Mouse (Mus musculus): Measurements from ENCODE around the gene Gk5. TPM values are rescaled to one million over a fixed set of nuclear protein-coding genes. Genes with fewer than 3 reads are reported as not detected.

Gk5 gene
- total RNA-seq, 1 experiment: 12.7 TPM

- Histone ChIP-seq H3K4me3 (ENCODE audit: insufficient read depth in 1 of 2, low read depth in 1 of 2, low read length in 2 of 2, poor library complexity in 1 of 2, severe bottlenecking in 1 of 2) (no peak overlapping the region), H3K9ac (ENCODE audit: insufficient read depth, low read depth, low read length, poor library complexity, severe bottlenecking) (no peak overlapping the region), H3K9me3 (ENCODE audit: control insufficient read depth, insufficient read depth, low read depth, low read length) (no peaks in the 10 kb centered on the region), H3K27ac (ENCODE audit: insufficient read depth, low read depth, low read length, poor library complexity, severe bottlenecking) (no peak overlapping the region), H3K4me1 (ENCODE audit: control insufficient read depth in 2 of 2, insufficient read depth in 2 of 2, low read length in 2 of 2, poor library complexity in 1 of 2) (peaks cover 0 to under 1% of the 10 kb centered on the region in 2 experiments; a peak in 1 of 4 replicates), H3K36me3 (ENCODE audit: control insufficient read depth, insufficient read depth, low read length, poor library complexity, severe bottlenecking) (no peaks in the 10 kb centered on the region)
- TF ChIP-seq MAFK (IDR thresholded peaks at IDR 0.05; ENCODE audit: insufficient read depth, low read depth, low read length): no peak
- in situ Hi-C loops (cut with MboI; ENCODE audit: low sequenced_read_pairs in 2 of 2, unreplicated experiment in 2 of 2): no loop called here
- DNase-seq (ENCODE audit: low read depth, low spot score): no peak
Measured at GRCm38 (mm10) chr9:96132956-96133603, 13.9 kb downstream of the Gk5 start.

GRCm38 (mm10) chr9:96134470-96134869 is 15.3 kb downstream of the Gk5 start:
- Histone ChIP-seq H3K36me3 (ENCODE audit: control insufficient read depth, insufficient read depth, low read length, poor library complexity, severe bottlenecking) (no peaks in the 10 kb centered on the region), H3K27ac (ENCODE audit: insufficient read depth, low read depth, low read length, poor library complexity, severe bottlenecking) (no peak overlapping the region), H3K4me1 (ENCODE audit: control insufficient read depth in 2 of 2, insufficient read depth in 2 of 2, low read length in 2 of 2, poor library complexity in 1 of 2) (peaks cover 0 to 5% of the 10 kb centered on the region in 2 experiments; a peak in 1 of 4 replicates), H3K9me3 (ENCODE audit: control insufficient read depth, insufficient read depth, low read depth, low read length) (no peaks in the 10 kb centered on the region), H3K9ac (ENCODE audit: insufficient read depth, low read depth, low read length, poor library complexity, severe bottlenecking) (no peak overlapping the region), H3K4me3 (ENCODE audit: insufficient read depth in 1 of 2, low read depth in 1 of 2, low read length in 2 of 2, poor library complexity in 1 of 2, severe bottlenecking in 1 of 2) (no peak overlapping the region)
- in situ Hi-C loops (cut with MboI; ENCODE audit: low sequenced_read_pairs in 2 of 2, unreplicated experiment in 2 of 2): no loop called here
- DNase-seq (ENCODE audit: low read depth, low spot score): no peak
- no peak for TF ChIP-seq CHD2 (IDR thresholded peaks at IDR 0.05; ENCODE audit: low read depth, low read length)

DNA sequence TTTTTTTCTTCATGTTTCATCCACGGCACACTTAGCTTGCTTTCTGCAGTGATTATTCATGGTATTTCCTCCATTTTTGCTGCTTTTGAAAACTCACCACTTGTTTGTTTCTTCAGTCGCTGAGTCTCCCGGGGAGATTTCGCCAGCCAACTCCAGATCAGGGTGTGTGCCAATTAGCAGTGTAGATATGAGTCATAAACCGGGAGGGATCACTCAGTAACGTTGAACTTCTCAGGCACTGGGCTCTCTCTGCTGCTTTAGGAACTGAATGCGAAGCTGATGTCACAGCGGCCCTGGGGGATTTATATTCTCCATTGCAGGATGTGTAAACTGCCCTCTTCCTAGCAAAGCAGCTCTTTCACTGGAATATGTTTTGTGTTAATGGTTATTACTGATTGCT is 15.8 kb downstream of the Gk5 start:
- no peak overlapping the region for H3K4me3 ChIP-seq (ENCODE audit: insufficient read depth in 1 of 2, low read depth in 1 of 2, low read length in 2 of 2, poor library complexity in 1 of 2, severe bottlenecking in 1 of 2)
- in situ Hi-C loops (cut with MboI; ENCODE audit: low sequenced_read_pairs in 2 of 2, unreplicated experiment in 2 of 2): no loop called here
- H3K36me3 ChIP-seq (ENCODE audit: control insufficient read depth, insufficient read depth, low read length, poor library complexity, severe bottlenecking): no peaks in the 10 kb centered on the region
- peaks cover 0 to 5% of the 10 kb centered on the region in 2 experiments; a peak in 1 of 4 replicates for H3K4me1 ChIP-seq (ENCODE audit: control insufficient read depth in 2 of 2, insufficient read depth in 2 of 2, low read length in 2 of 2, poor library complexity in 1 of 2)
- no peak for DNase-seq (ENCODE audit: low read depth, low spot score)
- no peak overlapping the region for H3K9ac ChIP-seq (ENCODE audit: insufficient read depth, low read depth, low read length, poor library complexity, severe bottlenecking)
- no peaks in the 10 kb centered on the region for H3K9me3 ChIP-seq (ENCODE audit: control insufficient read depth, insufficient read depth, low read depth, low read length)
- no peak for TF ChIP-seq CHD2 (IDR thresholded peaks at IDR 0.05; ENCODE audit: low read depth, low read length)
- no peak for TF ChIP-seq MAFK (IDR thresholded peaks at IDR 0.05; ENCODE audit: insufficient read depth, low read depth, low read length)
- TF ChIP-seq HCFC1 (IDR thresholded peaks at IDR 0.05; ENCODE audit: borderline replicate concordance, insufficient read depth, low read length): no peak
- no peak for TF ChIP-seq ZNF384 (IDR thresholded peaks at IDR 0.05; ENCODE audit: low read depth, low read length)
- TF ChIP-seq ZC3H11A (IDR thresholded peaks at IDR 0.05; ENCODE audit: borderline replicate concordance, low read depth, low read length): no peak
- H3K27ac ChIP-seq (ENCODE audit: insufficient read depth, low read depth, low read length, poor library complexity, severe bottlenecking): no peak overlapping the region

GRCm38 (mm10) chr9:96135461-96135860 is 16.3 kb downstream of the Gk5 start:
- Histone ChIP-seq H3K9me3 (ENCODE audit: control insufficient read depth, insufficient read depth, low read depth, low read length) (no peaks in the 10 kb centered on the region), H3K4me1 (ENCODE audit: control insufficient read depth in 2 of 2, insufficient read depth in 2 of 2, low read length in 2 of 2, poor library complexity in 1 of 2) (peaks cover 0 to 9% of the 10 kb centered on the region in 2 experiments; a peak in 3 of 4 replicates), H3K9ac (ENCODE audit: insufficient read depth, low read depth, low read length, poor library complexity, severe bottlenecking) (no peak overlapping the region), H3K36me3 (ENCODE audit: control insufficient read depth, insufficient read depth, low read length, poor library complexity, severe bottlenecking) (no peaks in the 10 kb centered on the region), H3K27ac (ENCODE audit: insufficient read depth, low read depth, low read length, poor library complexity, severe bottlenecking) (no peak overlapping the region), H3K4me3 (ENCODE audit: insufficient read depth in 1 of 2, low read depth in 1 of 2, low read length in 2 of 2, poor library complexity in 1 of 2, severe bottlenecking in 1 of 2) (no peak overlapping the region)
- DNase-seq (ENCODE audit: low read depth, low spot score): no peak
- in situ Hi-C loops (cut with MboI; ENCODE audit: low sequenced_read_pairs in 2 of 2, unreplicated experiment in 2 of 2): no loop called here
- TF ChIP-seq MAFK (IDR thresholded peaks at IDR 0.05; ENCODE audit: insufficient read depth, low read depth, low read length) (no peak), ZC3H11A (IDR thresholded peaks at IDR 0.05; ENCODE audit: borderline replicate concordance, low read depth, low read length) (no peak), CHD2 (IDR thresholded peaks at IDR 0.05; ENCODE audit: low read depth, low read length) (no peak), ZNF384 (IDR thresholded peaks at IDR 0.05; ENCODE audit: low read depth, low read length) (no peak), HCFC1 (IDR thresholded peaks at IDR 0.05; ENCODE audit: borderline replicate concordance, insufficient read depth, low read length) (no peak)

DNA sequence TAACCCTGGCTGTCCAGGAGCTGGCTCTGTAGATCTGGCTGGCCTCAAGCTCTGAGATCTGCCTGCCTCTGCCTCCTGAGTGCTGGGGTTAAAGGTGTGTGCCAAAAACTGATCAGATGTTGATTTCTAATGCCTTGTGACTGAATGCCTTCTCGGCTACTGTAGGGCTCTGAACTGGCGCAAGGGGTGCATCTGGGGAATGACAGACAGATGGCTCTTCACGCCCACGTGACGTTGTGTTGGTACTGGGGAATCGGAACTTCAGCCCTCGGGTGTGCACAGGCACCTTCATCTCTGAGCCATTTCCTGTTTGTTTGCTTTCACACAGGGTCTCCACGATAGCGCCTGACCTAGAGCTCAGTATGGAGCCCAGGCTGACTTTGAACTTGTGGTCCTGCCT is 19.8 kb downstream of the Gk5 start:
- Histone ChIP-seq H3K9ac (ENCODE audit: insufficient read depth, low read depth, low read length, poor library complexity, severe bottlenecking) (peak overlapping the region; percentile 58), H3K27ac (ENCODE audit: insufficient read depth, low read depth, low read length, poor library complexity, severe bottlenecking) (peak overlapping the region; percentile 76; the same call in 1 of the 2 replicates)
- TF ChIP-seq ZNF384 (IDR thresholded peaks at IDR 0.05; ENCODE audit: low read depth, low read length): no peak
- peak; percentile 7; the same call in 1 of the 2 replicates for TF ChIP-seq HCFC1 (IDR thresholded peaks at IDR 0.05; ENCODE audit: borderline replicate concordance, insufficient read depth, low read length)

More for the DNA sequence above, 19.8 kb downstream of the Gk5 start:
- Histone ChIP-seq H3K9me3 (ENCODE audit: control insufficient read depth, insufficient read depth, low read depth, low read length) (no peaks in the 10 kb centered on the region), H3K4me3 (ENCODE audit: insufficient read depth in 1 of 2, low read depth in 1 of 2, low read length in 2 of 2, poor library complexity in 1 of 2, severe bottlenecking in 1 of 2) (peak overlapping the region; percentile 52 to 57), H3K4me1 (ENCODE audit: control insufficient read depth in 2 of 2, insufficient read depth in 2 of 2, low read length in 2 of 2, poor library complexity in 1 of 2) (peaks cover 0 to 11% of the 10 kb centered on the region in 2 experiments; a peak in 3 of 4 replicates), H3K36me3 (ENCODE audit: control insufficient read depth, insufficient read depth, low read length, poor library complexity, severe bottlenecking) (peaks cover 6% of the 10 kb centered on the region; the same call in 1 of the 2 replicates)
- in situ Hi-C loops (cut with MboI; ENCODE audit: low sequenced_read_pairs in 2 of 2, unreplicated experiment in 2 of 2): no loop called here
- DNase-seq (ENCODE audit: low read depth, low spot score): no peak

Measured in ES-E14 (cell line).